Mouse (Mus musculus): ENCODE measurements around the gene Gnb2. TPM values are rescaled to one million over a fixed set of nuclear protein-coding genes. Genes with fewer than 3 reads are reported as not detected.
A peak's percentile ranks its signal among the peaks of the same experiment; 100 is the strongest.

Gnb2 gene
- total and polyA plus RNA-seq, 3 experiments: 548 to 550 TPM; not detected in 1

DNA sequence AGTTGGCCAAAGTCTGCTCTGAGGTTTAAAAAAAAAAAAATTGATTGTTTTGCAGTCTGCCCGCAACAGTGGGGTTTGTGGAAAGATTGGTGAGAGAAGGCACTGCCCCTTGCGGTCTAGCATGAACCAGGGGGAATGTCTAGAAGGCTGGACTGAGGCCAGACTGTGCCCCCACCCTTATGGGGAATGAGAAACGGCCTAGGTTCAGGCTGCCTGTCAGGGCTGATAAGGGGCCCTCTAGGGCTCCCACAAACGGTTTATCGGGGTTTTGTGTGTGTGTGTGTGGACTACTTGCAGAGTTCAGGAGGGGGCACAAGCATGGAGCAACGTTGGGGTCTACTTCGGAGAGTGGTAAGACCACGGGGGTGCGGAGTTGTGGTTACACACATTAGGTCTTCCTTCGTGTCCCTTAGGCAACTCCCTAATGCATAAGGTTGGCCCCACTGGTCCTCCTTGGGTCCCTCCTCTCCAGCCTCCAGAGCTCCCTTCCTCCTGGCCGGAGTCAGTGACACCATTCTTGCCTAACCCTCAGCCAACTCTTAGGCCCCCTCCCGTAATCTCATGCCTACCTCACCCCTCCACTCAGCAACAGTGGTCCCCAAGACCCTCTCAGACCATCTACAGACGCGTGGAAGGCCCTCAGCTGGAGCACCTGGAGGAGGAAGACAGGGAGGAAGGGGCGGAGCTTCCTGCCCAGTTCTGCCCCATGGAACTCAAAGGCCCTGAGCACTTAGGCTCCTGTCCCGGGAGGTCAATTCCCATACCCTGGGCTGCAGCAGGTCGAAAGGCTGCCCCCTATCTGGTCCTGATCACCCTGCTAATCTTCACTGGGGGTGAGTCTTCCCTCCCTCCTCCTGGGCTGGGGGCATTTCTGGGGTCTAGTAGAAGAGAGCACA, 37.6 kb upstream of the Gnb2 start (continued):
- TF ChIP-seq EP300 (IDR thresholded peaks at IDR 0.05; ENCODE audit: low read depth in 1 of 2, low read length in 2 of 2): peak; percentile 98 to 100
- TF ChIP-seq MEF2A (IDR thresholded peaks at IDR 0.05; ENCODE audit: extremely low read depth, insufficient replicate concordance, low read depth, low read length, poor library complexity, severe bottlenecking): peak; percentile 30; the same call in 1 of the 2 replicates
- no peak for TF ChIP-seq GABPA (IDR thresholded peaks at IDR 0.05; ENCODE audit: low read depth, low read length)
- TF ChIP-seq UBTF (IDR thresholded peaks at IDR 0.05; ENCODE audit: borderline replicate concordance, insufficient read depth, low read depth, low read length): no peak
- TF ChIP-seq GATA1 (IDR thresholded peaks at IDR 0.05; ENCODE audit: low read depth, low read length): peak; percentile 94
- TF ChIP-seq KAT2A (conservative IDR thresholded peaks at IDR 0.05; ENCODE audit: low read depth, low read length): peak; percentile 27; the same call in 1 of the 2 replicates
- peak; percentile 13; the same call in 1 of the 2 replicates for TF ChIP-seq CHD2 (IDR thresholded peaks at IDR 0.05; ENCODE audit: low read length)
- no peak for TF ChIP-seq USF2 (IDR thresholded peaks at IDR 0.05; ENCODE audit: borderline replicate concordance in 1 of 2, insufficient read depth in 1 of 2, low read depth in 1 of 2, low read length in 2 of 2)
- TF ChIP-seq ZMIZ1 (IDR thresholded peaks at IDR 0.05; ENCODE audit: low read depth, low read length): peak; percentile 62
- no peak; the same call in 1 of the 2 replicates for TF ChIP-seq ZKSCAN1 (IDR thresholded peaks at IDR 0.05; ENCODE audit: low read depth, low read length)
- TF ChIP-seq HCFC1 (IDR thresholded peaks at IDR 0.05; ENCODE audit: low read depth, low read length): peak; percentile 63
- no peak for TF ChIP-seq SMC3 (IDR thresholded peaks at IDR 0.05; ENCODE audit: low read depth, low read length)
- TF ChIP-seq ETS1 (IDR thresholded peaks at IDR 0.05; ENCODE audit: low read depth, low read length): peak; percentile 92
- TF ChIP-seq SIN3A (IDR thresholded peaks at IDR 0.05; ENCODE audit: low read length): peak; percentile 96
- peak; percentile 54 for TF ChIP-seq MAX (IDR thresholded peaks at IDR 0.05; ENCODE audit: low read length)
- TF ChIP-seq MXI1 (IDR thresholded peaks at IDR 0.05; ENCODE audit: low read depth, low read length): peak; percentile 57; the same call in 1 of the 2 replicates
- 0 out of 2 replicates have a peak, but pooled peaks have one; percentile 29 for TF ChIP-seq ELF1 (IDR thresholded peaks at IDR 0.05; ENCODE audit: low read depth, low read length)
- TF ChIP-seq BHLHE40 (IDR thresholded peaks at IDR 0.05; ENCODE audit: borderline replicate concordance, low read depth, low read length): peak; percentile 81
- TF ChIP-seq MYC (IDR thresholded peaks at IDR 0.05; ENCODE audit: low read depth, low read length): peak; percentile 82
- TF ChIP-seq NELFE (IDR thresholded peaks at IDR 0.05; ENCODE audit: low read depth, low read length): peak; percentile 76
- TF ChIP-seq POLR2A (IDR thresholded peaks at IDR 0.05; ENCODE audit: control insufficient read depth in 1 of 2, insufficient read depth in 1 of 2, low read depth in 1 of 2, low read length in 2 of 2, poor library complexity in 1 of 2): peak; percentile 40 to 83; a peak in 3 of 4 replicates

DNA sequence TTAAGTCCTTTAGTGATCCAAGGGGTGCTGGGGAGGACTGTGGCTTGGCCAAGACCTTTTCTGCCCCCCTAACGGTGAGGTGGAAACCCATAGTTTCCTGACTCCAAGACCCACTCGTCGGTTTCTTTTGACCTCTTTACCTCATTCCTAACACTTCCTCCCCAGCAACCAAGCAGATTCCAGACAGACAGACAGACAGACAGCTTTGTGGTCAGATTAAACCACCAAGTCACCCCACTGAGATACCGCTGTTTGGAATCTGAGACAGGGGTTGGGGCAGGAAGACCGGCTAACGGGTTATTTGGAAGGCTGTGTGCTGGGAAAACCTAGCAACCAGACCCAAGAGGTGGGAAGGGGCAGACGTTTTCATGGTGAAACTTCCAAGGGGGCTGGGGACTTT, 36.9 kb upstream of the Gnb2 start:
- Histone ChIP-seq H3K9ac (ENCODE audit: control insufficient read depth, low read depth, low read length, poor library complexity, severe bottlenecking) (peak overlapping the region; percentile 68), H3K27ac (ENCODE audit: control insufficient read depth, low read depth, low read length) (peak overlapping the region; percentile 94), H3K4me1 (ENCODE audit: control insufficient read depth in 1 of 2, insufficient read depth in 2 of 2, low read length in 2 of 2) (peaks cover 0 to 25% of the 10 kb centered on the region in 2 experiments; a peak in 2 of 4 replicates), H3K4me3 (ENCODE audit: control insufficient read depth in 1 of 2, insufficient read depth in 1 of 2, low read depth in 2 of 2, low read length in 2 of 2) (peak overlapping the region; percentile 57 to 78), H3K79me2 (ENCODE audit: control insufficient read depth, insufficient read depth, low read length, poor library complexity) (peaks cover 27% of the 10 kb centered on the region), H3K27me3 (ENCODE audit: control insufficient read depth in 1 of 2, insufficient read depth in 2 of 2, low read length in 2 of 2) (no peaks in the 10 kb centered on the region), H3K9me3 (replicated peaks; ENCODE audit: insufficient read depth, low read length) (no peaks in the 10 kb centered on the region), H3K36me3 (ENCODE audit: control insufficient read depth in 1 of 2, insufficient read depth in 2 of 2, low read length in 2 of 2) (peaks cover 3 to 13% of the 10 kb centered on the region in 2 experiments)
- DNase-seq (ENCODE audit: low read depth, low spot score): peak; percentile 79
- 0 out of 2 replicates have a peak, but pooled peaks have one; percentile 16 for TF ChIP-seq MYB (IDR thresholded peaks at IDR 0.05; ENCODE audit: low read depth, low read length)
- TF ChIP-seq JUND (IDR thresholded peaks at IDR 0.05; ENCODE audit: low read depth, low read length): no peak
- TF ChIP-seq RCOR1 (IDR thresholded peaks at IDR 0.05; ENCODE audit: low read depth, low read length): peak; percentile 89; the same call in 1 of the 2 replicates
- TF ChIP-seq TAL1 (IDR thresholded peaks at IDR 0.05; ENCODE audit: low read length): no peak
- TF ChIP-seq ELF1 (IDR thresholded peaks at IDR 0.05; ENCODE audit: low read depth, low read length): 0 out of 2 replicates have a peak, but pooled peaks have one; percentile 25
- peak; percentile 95 for TF ChIP-seq BHLHE40 (IDR thresholded peaks at IDR 0.05; ENCODE audit: borderline replicate concordance, low read depth, low read length)
- peak; percentile 50 for TF ChIP-seq ETS1 (IDR thresholded peaks at IDR 0.05; ENCODE audit: low read depth, low read length)
- TF ChIP-seq MAFK (IDR thresholded peaks at IDR 0.05; ENCODE audit: borderline replicate concordance, low read depth, low read length): peak; percentile 16; the same call in 1 of the 2 replicates
- TF ChIP-seq POLR2A (IDR thresholded peaks at IDR 0.05; ENCODE audit: control insufficient read depth in 1 of 2, insufficient read depth in 1 of 2, low read depth in 1 of 2, low read length in 2 of 2, poor library complexity in 1 of 2): 0 out of 4 replicates have a peak, but pooled peaks of 1 of the 2 experiments have one; percentile 7
- no peak; the same call in 1 of the 2 replicates for TF ChIP-seq SIN3A (IDR thresholded peaks at IDR 0.05; ENCODE audit: low read length)
- TF ChIP-seq EP300 (IDR thresholded peaks at IDR 0.05; ENCODE audit: low read depth in 1 of 2, low read length in 2 of 2): peak; percentile 24 to 67; a peak in 3 of 4 replicates
